Mouse (Mus musculus) brain, embryonic 14.5 days (tissue): ENCODE data around the gene Zfhx3.

ENCODE experiments used
- CTCF ChIP-seq: fragments of 200-500 bp; IDR thresholded peaks from 2 replicates; pipeline ENCODE4 v1.5.1; 2012; ENCODE audit warnings: inconsistent platforms, mild to moderate bottlenecking, moderate library complexity, borderline replicate concordance; ENCODE audit not compliant: insufficient read depth, insufficient read length; ENCODE audit errors: extremely low read depth
- POLR2A ChIP-seq: fragments of 200-500 bp; IDR thresholded peaks from 2 replicates; pipeline ENCODE4 v1.6.1; 2012; ENCODE audit warnings: mild to moderate bottlenecking, inconsistent platforms, borderline replicate concordance; ENCODE audit not compliant: poor library complexity, insufficient read depth, insufficient read length, severe bottlenecking; ENCODE audit errors: extremely low read depth

DNA sequence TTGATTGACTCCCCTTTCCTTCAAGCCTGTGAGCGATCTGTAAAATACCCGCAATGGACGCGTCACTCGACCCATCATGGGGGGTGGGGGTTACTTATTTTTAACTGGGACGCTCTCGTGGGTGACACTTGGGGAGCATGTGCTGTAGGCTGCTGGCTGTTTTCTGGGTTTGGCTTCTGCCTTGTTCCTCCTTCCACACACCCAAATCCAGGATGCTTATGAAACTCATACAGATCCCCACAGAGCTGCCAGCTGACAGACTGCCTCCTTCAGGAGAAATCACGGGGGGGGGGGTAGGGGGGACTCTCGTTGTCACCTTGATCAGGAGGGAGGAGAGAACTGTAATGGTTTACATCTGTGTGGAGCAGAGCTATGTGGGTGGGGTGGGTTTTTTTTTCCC is 966.6 kb downstream of the Zfhx3 start:
- TF ChIP-seq CTCF (no peak), POLR2A (no peak)
